Mouse (Mus musculus) heart, adult 2 months (tissue): Measurements from ENCODE around the gene Cavin2. TPM values are rescaled to one million over a fixed set of nuclear protein-coding genes. Genes with fewer than 3 reads are reported as not detected.

ENCODE experiments used
- DNase-seq, 2 experiments: peaks; one replicate each; pipeline ENCODE4 v3.0.0; 2021
- H3K27ac ChIP-seq: fragments of 200-600 bp; 2 replicates; pipeline ENCODE4 v1.8.1; 2022
- H3K27me3 ChIP-seq: fragments of 200-500 bp; 2 replicates; pipeline ENCODE4 v1.6.1; 2012; ENCODE audit warnings: mild to moderate bottlenecking, low read length, inconsistent platforms, mixed read lengths; ENCODE audit not compliant: control insufficient read depth, insufficient read depth
- H3K36me3 ChIP-seq: fragments of 200-500 bp; 2 replicates; pipeline ENCODE4 v1.6.1; 2012; ENCODE audit warnings: low read length, inconsistent platforms; ENCODE audit not compliant: control insufficient read depth, insufficient read depth
- H3K4me1 ChIP-seq: fragments of 200-500 bp; 2 replicates; pipeline ENCODE4 v1.6.1; 2011; ENCODE audit warnings: low read length; ENCODE audit not compliant: control insufficient read depth, insufficient read depth
- H3K4me3 ChIP-seq: fragments of 200-600 bp; 2 replicates; pipeline ENCODE4 v1.8.1; 2022
- H3K79me2 ChIP-seq: fragments of 200-500 bp; replicated peaks from 2 replicates; pipeline ENCODE4 v1.6.1; 2012; ENCODE audit warnings: mild to moderate bottlenecking, inconsistent platforms, low read length, moderate library complexity, mixed read lengths; ENCODE audit not compliant: control insufficient read depth, insufficient read depth
- H3K9ac ChIP-seq: fragments of 200-500 bp; 2 replicates; pipeline ENCODE4 v1.6.1; 2012; ENCODE audit warnings: low read depth, mild to moderate bottlenecking, control low read depth, inconsistent platforms, low read length, mixed read lengths
- CTCF ChIP-seq: fragments of 200-600 bp; IDR thresholded peaks from 2 replicates; pipeline ENCODE4 v1.8.1; 2022; ENCODE audit warnings: antibody characterized with exemption, mild to moderate bottlenecking, moderate library complexity
- EP300 ChIP-seq: fragments of 200-500 bp; IDR thresholded peaks from 2 replicates; pipeline ENCODE4 v1.6.1; 2011; ENCODE audit warnings: low read depth, low read length, control low read depth; ENCODE audit not compliant: insufficient read depth
- POLR2A ChIP-seq: fragments of 200-500 bp; IDR thresholded peaks from 2 replicates; pipeline ENCODE4 v1.6.1; 2011; ENCODE audit warnings: mild to moderate bottlenecking, low read depth, low read length, control low read depth; ENCODE audit not compliant: insufficient read depth
- WGBS: fragments of 180-500 bp; shearing (Covaris S2); methylation state at CpG from one replicate; pipeline ENCODE4 v1.1.7; 2018; 5-methylcytosine and 5-hydroxymethylcytosine counted together
- intact Hi-C: fragments of 180-260 bp; cut with DNase I; formaldehyde crosslinking; loops from one replicate; pipeline ENCODE4 v1.15.1; 2025
- polyA plus RNA-seq: library from polyadenylated mRNA; depleted of rRNA; stranded (reverse); fragments of >200 nt; gene quantifications from 2 replicates; pipeline ENCODE4 v1.2.3, GENCODE M21; 2012
- total RNA-seq, 2 experiments: library from RNA; stranded (reverse); gene quantifications; 2 replicates each; pipeline ENCODE4 v1.2.3; 2021

Cavin2 gene
- total and polyA plus RNA-seq, 3 experiments = 72.1 to 122 (median 119) TPM

DNA sequence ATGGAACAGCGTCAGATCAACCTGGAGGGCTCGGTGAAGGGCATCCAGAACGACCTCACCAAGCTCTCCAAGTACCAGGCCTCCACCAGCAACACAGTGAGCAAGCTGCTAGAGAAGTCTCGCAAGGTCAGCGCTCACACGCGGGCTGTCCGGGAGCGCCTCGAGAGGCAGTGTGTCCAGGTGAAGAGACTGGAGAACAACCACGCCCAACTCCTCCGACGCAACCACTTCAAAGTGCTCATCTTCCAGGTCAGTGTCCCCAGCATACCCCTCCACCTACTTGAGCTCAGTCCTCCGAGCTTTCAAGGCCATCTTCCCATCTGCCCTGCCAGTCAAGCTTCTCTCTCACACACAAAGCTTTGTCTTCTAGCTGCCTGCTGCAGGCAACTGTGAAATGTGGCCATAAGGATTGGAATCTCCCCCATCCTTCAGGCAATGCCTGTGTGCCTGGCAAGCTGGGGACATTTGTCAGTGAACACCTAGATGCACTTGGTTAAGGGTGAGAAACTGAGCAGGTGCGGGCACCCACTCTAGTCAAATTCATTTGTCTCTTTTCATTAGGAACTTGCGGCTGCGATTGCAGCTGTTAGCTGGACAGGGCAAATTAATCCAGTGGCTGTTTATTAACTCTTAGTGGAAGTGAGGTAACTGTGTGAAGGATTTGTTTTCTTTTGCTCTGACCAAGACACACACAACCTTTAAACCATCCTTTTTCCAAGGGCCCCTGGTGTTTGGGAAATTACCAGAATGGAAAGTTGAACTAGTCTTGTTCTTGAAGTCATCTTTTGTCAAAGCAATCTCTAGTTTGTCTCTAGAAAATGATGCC is 907 bp downstream of the Cavin2 start:
- Histone ChIP-seq H3K4me3 (peak overlapping the region; percentile 82), H3K9ac (peak overlapping the region; percentile 94), H3K36me3 (peaks cover 19% of the 10 kb centered on the region), H3K27ac (peak overlapping the region; percentile 97), H3K27me3 (no peaks in the 10 kb centered on the region), H3K79me2 (peaks cover 3% of the 10 kb centered on the region; the same call in 1 of the 2 replicates), H3K4me1 (peaks cover 3% of the 10 kb centered on the region)
- peak; percentile 65 to 67 for DNase-seq
- TF ChIP-seq CTCF (no peak), EP300 (no peak), POLR2A (no peak)
- intact Hi-C loops = loop anchor here (1.0 to 5.0 kb wide), 3 partner anchors 25 to 183 kb away; no protein-coding TSS in a partner anchor
- 8% methylated on average over 17 of the region's 17 CpGs for WGBS

DNA sequence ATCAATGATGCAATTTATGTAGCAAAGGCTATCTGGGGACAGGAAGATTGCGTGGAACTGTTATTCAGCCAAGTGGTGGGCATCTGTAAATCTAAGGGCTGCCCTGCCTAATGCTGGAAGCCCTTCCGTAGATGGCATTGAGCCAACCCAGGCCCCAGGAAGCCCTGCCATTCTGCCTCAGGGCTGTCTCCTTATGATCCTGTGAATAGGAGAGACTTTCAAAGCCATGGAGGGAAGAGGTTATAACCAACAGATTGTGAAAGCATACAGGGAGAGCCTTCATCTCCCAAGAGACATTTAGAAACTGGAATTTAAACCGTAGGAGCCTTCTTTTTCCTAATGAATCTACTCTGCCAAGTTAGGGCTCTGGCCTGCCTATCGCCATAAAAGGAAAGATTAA is 1.7 kb downstream of the Cavin2 start:
- Histone ChIP-seq H3K79me2 (peaks cover 3% of the 10 kb centered on the region; the same call in 1 of the 2 replicates), H3K4me1 (peaks cover 3% of the 10 kb centered on the region), H3K4me3 (peak overlapping the region; percentile 82), H3K27me3 (no peaks in the 10 kb centered on the region), H3K36me3 (peaks cover 19% of the 10 kb centered on the region), H3K27ac (peak overlapping the region; percentile 97), H3K9ac (peak overlapping the region; percentile 94)
- WGBS = 9% methylated on average over 4 of the region's 4 CpGs
- TF ChIP-seq CTCF (no peak), POLR2A (peak; percentile 25; the same call in 1 of the 2 replicates), EP300 (no peak)
- peak; percentile 61 to 65 for DNase-seq
- intact Hi-C loops = loop anchor here (5.0 kb wide), 1 partner anchor 138 kb away; no protein-coding TSS in a partner anchor

DNA sequence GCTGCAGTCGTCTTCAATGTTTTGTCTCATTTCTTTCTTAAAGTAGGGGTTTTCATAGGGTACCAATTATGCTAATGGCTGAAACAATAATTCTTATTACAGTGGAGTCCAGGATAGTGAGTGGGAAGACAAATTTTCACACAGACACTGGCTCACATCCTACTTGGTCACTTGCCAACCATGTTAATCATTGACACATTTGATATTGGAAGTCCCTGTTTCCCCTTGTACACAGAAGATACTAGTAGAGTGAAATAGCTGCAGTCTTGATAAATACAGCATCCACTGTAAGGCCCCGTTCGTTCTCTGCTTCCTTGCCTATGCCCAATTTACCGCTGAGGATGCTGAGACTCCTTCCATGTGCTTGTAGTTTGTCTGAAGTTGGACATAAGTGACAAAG is 3.4 kb downstream of the Cavin2 start:
- Histone ChIP-seq H3K9ac (peak overlapping the region; percentile 71), H3K4me1 (peaks cover 5% of the 10 kb centered on the region), H3K79me2 (peaks cover 3% of the 10 kb centered on the region), H3K27ac (peak overlapping the region; percentile 97), H3K36me3 (peaks cover 29% of the 10 kb centered on the region), H3K4me3 (peak overlapping the region; percentile 82), H3K27me3 (no peaks in the 10 kb centered on the region)
- WGBS = 24% methylated on average over 4 of the region's 4 CpGs
- TF ChIP-seq POLR2A = peak; percentile 2; the same call in 1 of the 2 replicates
- TF ChIP-seq CTCF = no peak
- intact Hi-C loops = loop anchor here (5.0 kb wide), 1 partner anchor 140 kb away; no protein-coding TSS in a partner anchor
- no peak for DNase-seq

DNA sequence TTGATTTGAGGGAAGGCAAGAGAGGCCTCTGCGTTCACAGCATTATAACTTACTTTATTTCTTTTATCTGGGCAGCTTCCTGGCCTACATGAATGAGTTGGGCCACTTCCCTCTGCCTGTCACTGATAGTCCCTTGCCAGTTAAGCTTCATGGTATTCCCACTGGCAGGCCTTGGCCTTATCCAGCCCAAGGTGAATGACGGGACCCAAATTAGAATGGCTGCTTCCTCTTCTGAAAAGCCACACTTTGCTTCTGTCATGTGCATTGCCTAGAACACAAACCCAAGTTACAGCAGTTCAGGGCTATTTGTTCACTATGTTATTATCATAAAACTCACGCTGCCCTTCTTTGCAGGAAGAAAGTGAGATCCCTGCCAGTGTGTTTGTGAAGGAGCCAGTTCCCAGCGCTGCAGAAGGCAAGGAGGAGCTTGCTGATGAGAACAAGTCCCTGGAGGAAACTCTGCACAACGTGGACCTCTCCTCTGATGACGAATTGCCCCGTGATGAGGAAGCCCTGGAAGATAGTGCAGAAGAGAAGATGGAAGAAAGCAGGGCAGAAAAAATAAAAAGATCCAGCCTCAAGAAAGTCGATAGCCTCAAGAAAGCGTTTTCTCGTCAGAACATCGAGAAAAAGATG is 11.5 kb downstream of the Cavin2 start:
- Histone ChIP-seq H3K4me3 (peak overlapping the region; percentile 4; the same call in 1 of the 2 replicates), H3K9ac (no peak overlapping the region), H3K4me1 (peaks cover 11% of the 10 kb centered on the region), H3K27me3 (no peaks in the 10 kb centered on the region), H3K36me3 (peaks cover 67% of the 10 kb centered on the region), H3K79me2 (peaks cover 3% of the 10 kb centered on the region), H3K27ac (peak overlapping the region; percentile 42)
- intact Hi-C loops = no loop called here
- TF ChIP-seq CTCF (no peak), POLR2A (no peak), EP300 (no peak)
- DNase-seq = peak; percentile 34 to 58
- 29% methylated on average over 11 of the region's 11 CpGs for WGBS

DNA sequence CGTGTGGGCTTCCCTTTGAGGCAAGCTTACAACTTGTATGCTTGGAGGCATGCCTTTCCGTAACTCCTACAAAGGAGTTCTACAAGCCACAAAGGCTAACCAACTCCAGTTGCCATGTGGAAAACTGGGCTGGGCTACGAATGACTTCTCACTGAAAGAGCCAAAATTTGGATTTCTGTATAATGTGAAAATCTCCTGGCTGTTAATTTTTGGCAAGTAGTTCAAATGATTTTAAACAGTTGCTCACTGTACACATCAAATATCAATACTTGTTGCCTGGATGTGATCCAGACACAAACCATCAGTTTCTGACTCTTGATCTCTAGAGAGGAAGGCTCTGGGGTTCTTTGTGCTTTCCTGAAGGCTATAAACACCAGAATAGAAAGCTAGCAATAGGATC is 18.1 kb downstream of the Cavin2 start:
- 66% methylated on average over 3 of the region's 3 CpGs for WGBS
- H3K9ac ChIP-seq = no peak overlapping the region
- no peak for DNase-seq
- H3K4me3 ChIP-seq = no peak overlapping the region
- no peaks in the 10 kb centered on the region for H3K27me3 ChIP-seq
- peaks cover 2% of the 10 kb centered on the region for H3K4me1 ChIP-seq
- TF ChIP-seq EP300 (no peak), POLR2A (no peak), CTCF (no peak)
- intact Hi-C loops = no loop called here
- peaks cover 17% of the 10 kb centered on the region for H3K36me3 ChIP-seq
- H3K79me2 ChIP-seq = peaks cover 1% of the 10 kb centered on the region; the same call in 1 of the 2 replicates
- no peak overlapping the region for H3K27ac ChIP-seq

DNA sequence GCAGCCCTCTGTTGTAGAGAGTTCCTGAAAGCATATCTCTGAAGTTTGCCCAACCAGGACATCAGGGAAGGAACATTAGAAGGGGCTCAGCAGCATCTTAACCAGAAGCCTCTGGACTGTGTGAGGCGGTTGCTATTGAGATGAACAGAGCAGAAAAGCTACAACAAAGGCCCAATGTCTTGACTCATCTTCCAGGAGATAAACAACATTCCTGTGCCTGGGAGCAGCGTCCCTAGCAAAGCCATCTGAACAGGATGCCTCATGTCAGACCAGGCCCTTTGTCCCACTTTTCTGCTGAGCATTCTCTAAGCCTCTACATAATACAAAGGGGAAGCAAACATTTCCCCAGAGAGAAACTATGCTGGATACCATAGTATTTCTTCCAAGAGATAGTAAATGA is 26.6 kb downstream of the Cavin2 start:
- TF ChIP-seq EP300 = no peak
- TF ChIP-seq POLR2A = no peak
- no peak for TF ChIP-seq CTCF
- no peak for DNase-seq
- Histone ChIP-seq H3K36me3 (no peaks in the 10 kb centered on the region), H3K79me2 (no peaks in the 10 kb centered on the region), H3K4me3 (no peak overlapping the region), H3K4me1 (peaks cover 2% of the 10 kb centered on the region; the same call in 1 of the 2 replicates), H3K27ac (no peak overlapping the region), H3K27me3 (no peaks in the 10 kb centered on the region), H3K9ac (no peak overlapping the region)
- 37% methylated on average over 2 of the region's 2 CpGs for WGBS
- intact Hi-C loops = no loop called here
